Mouse (Mus musculus) forebrain, embryonic 10.5 days (tissue): Measurements from ENCODE around the gene Olfr323. TPM values are rescaled to one million over a fixed set of nuclear protein-coding genes. Genes with fewer than 3 reads are reported as not detected.

ENCODE experiments used
- DNase-seq: peaks from one replicate; pipeline ENCODE4 v3.0.0-alpha.2; 2017; ENCODE audit warnings: low spot score; ENCODE audit errors: extremely low spot score
- H3K27ac ChIP-seq: fragments of 300-500 bp; sonication (generic); 2 replicates; pipeline ENCODE4 v1.5.1; 2016; ENCODE audit warnings: mild to moderate bottlenecking
- H3K27me3 ChIP-seq: fragments of 300-500 bp; sonication (generic); 2 replicates; pipeline ENCODE4 v1.6.1; 2016; ENCODE audit warnings: mild to moderate bottlenecking; ENCODE audit not compliant: poor library complexity, severe bottlenecking
- H3K36me3 ChIP-seq: fragments of 300-500 bp; sonication (generic); replicated peaks from 2 replicates; pipeline ENCODE4 v1.6.1; 2016; ENCODE audit warnings: mild to moderate bottlenecking, moderate library complexity
- H3K4me1 ChIP-seq: fragments of 300-500 bp; sonication (generic); 2 replicates; pipeline ENCODE4 v1.6.1; 2016
- H3K4me3 ChIP-seq: fragments of 300-500 bp; sonication (generic); 2 replicates; pipeline ENCODE4 v1.5.1; 2016; ENCODE audit warnings: mild to moderate bottlenecking, moderate library complexity
- H3K9me3 ChIP-seq: fragments of 300-500 bp; sonication (generic); 2 replicates; pipeline ENCODE4 v1.6.1; 2016; ENCODE audit warnings: mild to moderate bottlenecking, moderate library complexity
- WGBS: fragments of 180-500 bp; shearing (Covaris S2); methylation state at CpG from one replicate; pipeline ENCODE4 v1.1.7; 2016; 5-methylcytosine and 5-hydroxymethylcytosine counted together
- polyA plus RNA-seq: library from polyadenylated mRNA; unstranded; fragments of >200 nt; fragmentation: Nextera tagmentation; extraction: Ambion mirVana; gene quantifications from 2 replicates; pipeline ENCODE4 v1.2.1, GENCODE M21; 2016

The Olfr323 gene
- polyA plus RNA-seq, 1 experiment from 2014 or later: not detected

GRCm38 (mm10) chr11:58626146-58626545 lies 4.2 kb downstream of the Olfr323 start:
- no peaks in the 10 kb centered on the region for H3K27me3 ChIP-seq
- no peaks in the 10 kb centered on the region for H3K36me3 ChIP-seq
- WGBS: 67% methylated on average over 4 of the region's 4 CpGs
- no peak for DNase-seq
- H3K9me3 ChIP-seq: no peaks in the 10 kb centered on the region
- H3K4me3 ChIP-seq: no peak overlapping the region
- no peak overlapping the region for H3K27ac ChIP-seq
- H3K4me1 ChIP-seq: 0 out of 2 replicates have a peak, but pooled peaks cover 2% of the 10 kb centered on the region

- Histone ChIP-seq H3K4me3 (no peak overlapping the region), H3K27me3 (no peaks in the 10 kb centered on the region), H3K36me3 (no peaks in the 10 kb centered on the region), H3K9me3 (no peaks in the 10 kb centered on the region), H3K4me1 (0 out of 2 replicates have a peak, but pooled peaks cover 6% of the 10 kb centered on the region), H3K27ac (no peak overlapping the region)
- no peak for DNase-seq
- WGBS: 83% methylated on average over 6 of the region's 6 CpGs
Observed at GRCm38 (mm10) chr11:58618793-58619192, 11.5 kb downstream of the Olfr323 start.

GRCm38 (mm10) chr11:58618369-58618768 lies 11.9 kb downstream of the Olfr323 start:
- no peak for DNase-seq
- Histone ChIP-seq H3K9me3 (no peaks in the 10 kb centered on the region), H3K4me3 (no peak overlapping the region), H3K27ac (no peak overlapping the region), H3K36me3 (no peaks in the 10 kb centered on the region), H3K27me3 (no peaks in the 10 kb centered on the region), H3K4me1 (0 out of 2 replicates have a peak, but pooled peaks cover 6% of the 10 kb centered on the region)
- WGBS: 82% methylated on average over 3 of the region's 3 CpGs

- no peak for DNase-seq
- Histone ChIP-seq H3K9me3 (no peaks in the 10 kb centered on the region), H3K27ac (no peak within 1 kb of the TSS), H3K4me3 (no peak within 1 kb of the TSS), H3K27me3 (no peaks in the 10 kb centered on the region), H3K4me1 (0 out of 2 replicates have a peak, but pooled peaks cover 4% of the 10 kb centered on the region), H3K36me3 (no peaks in the 10 kb centered on the region)
- WGBS: 88% methylated on average over 4 of the region's 4 CpGs
Observed at GRCm38 (mm10) chr11:58615975-58616374, 14.3 kb downstream of the Olfr323 start, which contains the start of gene 2210407C18Rik. Gene 2210407C18Rik, minus strand, starts transcription at chr11:58616075.

- no peaks in the 10 kb centered on the region for H3K9me3 ChIP-seq
- H3K36me3 ChIP-seq: no peaks in the 10 kb centered on the region
- 0 out of 2 replicates have a peak, but pooled peaks cover 4% of the 10 kb centered on the region for H3K4me1 ChIP-seq
- no peak overlapping the region for H3K4me3 ChIP-seq
- H3K27ac ChIP-seq: no peak overlapping the region
- DNase-seq: no peak
- no peaks in the 10 kb centered on the region for H3K27me3 ChIP-seq
Observed at GRCm38 (mm10) chr11:58614526-58614925, 15.8 kb downstream of the Olfr323 start.

- H3K4me3 ChIP-seq: no peak overlapping the region
- H3K4me1 ChIP-seq: 0 out of 2 replicates have a peak, but pooled peaks cover 4% of the 10 kb centered on the region
- H3K27me3 ChIP-seq: no peaks in the 10 kb centered on the region
- no peaks in the 10 kb centered on the region for H3K36me3 ChIP-seq
- DNase-seq: no peak
- WGBS: 89% methylated on average over 3 of the region's 3 CpGs
- H3K27ac ChIP-seq: no peak overlapping the region
- H3K9me3 ChIP-seq: no peaks in the 10 kb centered on the region
Observed at GRCm38 (mm10) chr11:58613359-58613758, 16.9 kb downstream of the Olfr323 start.

GRCm38 (mm10) chr11:58607030-58607429 lies 23.3 kb downstream of the Olfr323 start:
- no peak overlapping the region for H3K4me3 ChIP-seq
- WGBS: 92% methylated on average over 6 of the region's 6 CpGs
- DNase-seq: no peak
- no peaks in the 10 kb centered on the region for H3K9me3 ChIP-seq
- H3K4me1 ChIP-seq: no peaks in the 10 kb centered on the region
- H3K36me3 ChIP-seq: no peaks in the 10 kb centered on the region
- H3K27me3 ChIP-seq: no peaks in the 10 kb centered on the region
- H3K27ac ChIP-seq: no peak overlapping the region

GRCm38 (mm10) chr11:58606177-58606919 lies 24.0 kb downstream of the Olfr323 start:
- Histone ChIP-seq H3K36me3 (no peaks in the 10 kb centered on the region), H3K27me3 (no peaks in the 10 kb centered on the region), H3K27ac (no peak overlapping the region), H3K4me3 (no peak overlapping the region), H3K9me3 (no peaks in the 10 kb centered on the region), H3K4me1 (no peaks in the 10 kb centered on the region)
- no peak for DNase-seq
- WGBS: 88% methylated on average over 12 of the region's 12 CpGs

GRCm38 (mm10) chr11:58605228-58605627 lies 25.1 kb downstream of the Olfr323 start:
- WGBS: 94% methylated on average over 3 of the region's 3 CpGs
- Histone ChIP-seq H3K27ac (no peak overlapping the region), H3K36me3 (no peaks in the 10 kb centered on the region), H3K9me3 (no peaks in the 10 kb centered on the region), H3K4me3 (no peak overlapping the region), H3K27me3 (no peaks in the 10 kb centered on the region), H3K4me1 (no peaks in the 10 kb centered on the region)
- DNase-seq: no peak

GRCm38 (mm10) chr11:58604688-58605087 lies 25.6 kb downstream of the Olfr323 start:
- Histone ChIP-seq H3K4me3 (no peak overlapping the region), H3K27ac (no peak overlapping the region), H3K36me3 (no peaks in the 10 kb centered on the region), H3K9me3 (no peaks in the 10 kb centered on the region), H3K4me1 (no peaks in the 10 kb centered on the region), H3K27me3 (no peaks in the 10 kb centered on the region)
- no peak for DNase-seq
- 83% methylated on average over 2 of the region's 2 CpGs for WGBS

GRCm38 (mm10) chr11:58602800-58603560 lies 27.3 kb downstream of the Olfr323 start:
- no peak overlapping the region for H3K27ac ChIP-seq
- no peaks in the 10 kb centered on the region for H3K9me3 ChIP-seq
- DNase-seq: no peak
- no peaks in the 10 kb centered on the region for H3K36me3 ChIP-seq
- no peak overlapping the region for H3K4me3 ChIP-seq
- WGBS: 86% methylated on average over 6 of the region's 6 CpGs
- no peaks in the 10 kb centered on the region for H3K4me1 ChIP-seq
- H3K27me3 ChIP-seq: no peaks in the 10 kb centered on the region

- H3K9me3 ChIP-seq: no peaks in the 10 kb centered on the region
- H3K4me3 ChIP-seq: no peak overlapping the region
- H3K27me3 ChIP-seq: no peaks in the 10 kb centered on the region
- H3K4me1 ChIP-seq: no peaks in the 10 kb centered on the region
- no peaks in the 10 kb centered on the region for H3K36me3 ChIP-seq
- no peak overlapping the region for H3K27ac ChIP-seq
- no peak for DNase-seq
Observed at GRCm38 (mm10) chr11:58602062-58602461, 28.2 kb downstream of the Olfr323 start.

GRCm38 (mm10) chr11:58597837-58598236 lies 32.5 kb downstream of the Olfr323 start:
- 88% methylated on average over 13 of the region's 13 CpGs for WGBS
- DNase-seq: no peak
- Histone ChIP-seq H3K36me3 (no peaks in the 10 kb centered on the region), H3K9me3 (no peaks in the 10 kb centered on the region), H3K27ac (no peak overlapping the region), H3K4me3 (no peak overlapping the region), H3K4me1 (no peaks in the 10 kb centered on the region), H3K27me3 (no peaks in the 10 kb centered on the region)
